Mouse (Mus musculus): ENCODE data around the gene Olfr65. TPM values are rescaled to one million over a fixed set of nuclear protein-coding genes. Genes with fewer than 3 reads are reported as not detected.

Gene Olfr65
- polyA plus RNA-seq, 1 experiment from 2014 or later = not detected

DNA sequence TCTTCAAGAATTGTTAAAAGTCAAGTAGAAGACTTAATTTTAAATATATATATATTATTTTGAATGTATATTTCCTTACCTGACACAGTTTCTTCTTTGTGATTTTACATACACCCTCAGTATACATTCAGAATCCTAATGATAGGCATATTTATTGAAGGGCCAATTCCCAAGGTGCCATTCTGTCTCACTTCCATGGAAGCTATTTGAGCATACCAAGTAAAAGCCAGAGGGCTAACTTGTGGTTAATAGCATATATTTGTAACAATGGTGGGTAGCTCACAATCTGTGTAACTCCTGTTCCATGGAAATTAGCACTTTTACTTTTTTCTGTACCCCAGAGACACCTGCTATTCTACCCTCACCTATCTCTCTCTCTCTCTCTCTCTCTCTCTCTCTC, 17.1 kb upstream of the Olfr65 start, which contains the start of gene Olfr66:
Gene Olfr66, minus strand, starts transcription at position 101 of the 400 bp plus-strand sequence.
- no peaks in the 10 kb centered on the region for H3K27me3 ChIP-seq (ENCODE audit: control insufficient read depth, insufficient read depth, low read length)
- H3K9me3 ChIP-seq (ENCODE audit: control insufficient read depth, low read length) = no peaks in the 10 kb centered on the region
- no peak for ATAC-seq (ENCODE audit: low FRiP score)

GRCm38 (mm10) chr7:103894385-103894784, 8.9 kb upstream of the Olfr65 start, which contains the start of gene Olfr64:
Gene Olfr64 (minus strand): TSS chr7:103894485.
- Histone ChIP-seq H3K4me2 (no peak within 1 kb of the TSS), H3K4me3 (ENCODE audit: low read depth, low read length) (no peak within 1 kb of the TSS), H3K4me1 (ENCODE audit: control insufficient read depth, insufficient read depth, low read length) (no peaks in the 10 kb centered on the region), H3K36me3 (ENCODE audit: control insufficient read depth, insufficient read depth, low read length) (no peaks in the 10 kb centered on the region), H3K27me3 (ENCODE audit: control insufficient read depth, insufficient read depth, low read length) (no peaks in the 10 kb centered on the region), H3K9me3 (ENCODE audit: control insufficient read depth, low read length) (no peaks in the 10 kb centered on the region), H3K27ac (ENCODE audit: low read depth, low read length) (no peak within 1 kb of the TSS), H3K9ac (ENCODE audit: low read length) (no peak within 1 kb of the TSS)
- DNase-seq (ENCODE audit: low spot score, missing footprints) (no peak), ATAC-seq (ENCODE audit: low FRiP score) (no peak)
- 67% methylated on average over 1 of the region's 1 CpGs for WGBS

More for the DNA sequence above, 17.1 kb upstream of the Olfr65 start, which contains the start of gene Olfr66:
- H3K4me3 ChIP-seq (ENCODE audit: low read depth, low read length) = no peak within 1 kb of the TSS
- DNase-seq (ENCODE audit: low spot score, missing footprints) = no peak
- no peaks in the 10 kb centered on the region for H3K36me3 ChIP-seq (ENCODE audit: control insufficient read depth, insufficient read depth, low read length)
- H3K27ac ChIP-seq (ENCODE audit: low read depth, low read length) = no peak within 1 kb of the TSS
- no peaks in the 10 kb centered on the region for H3K4me1 ChIP-seq (ENCODE audit: control insufficient read depth, insufficient read depth, low read length)
- H3K4me2 ChIP-seq = no peak within 1 kb of the TSS
- no peak within 1 kb of the TSS for H3K9ac ChIP-seq (ENCODE audit: low read length)

DNA sequence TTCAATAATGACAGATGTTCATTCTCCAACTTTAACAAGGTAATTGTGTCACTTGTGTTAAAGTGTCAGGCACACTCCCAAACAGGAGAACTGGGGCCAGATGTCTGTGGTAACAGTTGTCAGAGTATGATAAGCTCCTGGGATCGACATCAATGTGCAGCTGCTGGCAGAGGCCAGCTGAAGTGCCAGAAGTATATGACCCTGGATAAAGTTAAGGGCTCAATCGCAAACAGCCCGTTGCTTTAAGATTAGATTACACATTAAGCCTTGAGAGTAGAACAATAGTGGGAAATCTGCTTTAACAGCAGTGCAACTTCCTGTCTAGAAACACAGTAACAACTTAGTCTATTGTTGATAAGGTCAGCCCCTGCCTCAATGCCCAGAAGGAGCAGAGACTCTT, 6.8 kb downstream of the Olfr65 start:
- Histone ChIP-seq H3K36me3 (ENCODE audit: control insufficient read depth, insufficient read depth, low read length) (no peaks in the 10 kb centered on the region), H3K27ac (ENCODE audit: low read depth, low read length) (no peak overlapping the region), H3K27me3 (ENCODE audit: control insufficient read depth, insufficient read depth, low read length) (no peaks in the 10 kb centered on the region), H3K4me3 (ENCODE audit: low read depth, low read length) (no peak overlapping the region), H3K4me1 (ENCODE audit: control insufficient read depth, insufficient read depth, low read length) (no peaks in the 10 kb centered on the region), H3K9me3 (ENCODE audit: control insufficient read depth, low read length) (no peaks in the 10 kb centered on the region), H3K9ac (ENCODE audit: low read length) (no peak overlapping the region), H3K4me2 (no peak overlapping the region)
- 44% methylated on average over 3 of the region's 3 CpGs for WGBS
- no peak for ATAC-seq (ENCODE audit: low FRiP score)
- DNase-seq (ENCODE audit: low spot score, missing footprints) = no peak

DNA sequence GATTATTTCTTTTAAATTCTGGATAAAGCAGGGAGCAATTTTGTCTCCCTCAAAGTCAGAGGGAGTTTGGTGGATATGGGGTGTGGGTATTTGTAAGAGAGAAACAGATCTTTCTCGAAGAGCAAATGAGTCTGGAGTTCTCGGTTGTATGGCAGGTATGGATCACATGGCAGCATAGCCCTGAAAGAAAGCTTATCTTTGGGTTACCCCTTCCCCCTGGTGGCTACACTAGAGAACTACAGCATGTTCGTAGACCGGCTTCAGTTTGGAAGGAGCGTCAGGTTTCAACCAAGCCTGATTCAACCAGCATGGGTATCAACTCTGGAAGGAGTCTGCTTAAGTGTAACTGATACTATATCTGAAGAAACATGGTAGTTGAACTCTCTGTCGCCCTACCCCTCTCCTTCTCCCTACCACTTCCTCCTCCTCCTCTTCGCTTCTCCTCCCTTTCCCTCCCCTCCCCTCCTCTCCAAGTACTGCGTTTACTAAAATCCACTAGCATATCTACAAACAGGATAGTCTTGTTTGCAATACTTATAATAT, 9.8 kb downstream of the Olfr65 start:
- H3K4me3 ChIP-seq (ENCODE audit: low read depth, low read length) = no peak overlapping the region
- no peaks in the 10 kb centered on the region for H3K36me3 ChIP-seq (ENCODE audit: control insufficient read depth, insufficient read depth, low read length)
- H3K9me3 ChIP-seq (ENCODE audit: control insufficient read depth, low read length) = no peaks in the 10 kb centered on the region
- no peaks in the 10 kb centered on the region for H3K27me3 ChIP-seq (ENCODE audit: control insufficient read depth, insufficient read depth, low read length)
- H3K9ac ChIP-seq (ENCODE audit: low read length) = no peak overlapping the region
- 46% methylated on average over 8 of the region's 8 CpGs for WGBS
- DNase-seq (ENCODE audit: low spot score, missing footprints) (no peak), ATAC-seq (ENCODE audit: low FRiP score) (peak; percentile 33; the same call in 1 of the 2 replicates)
- H3K4me2 ChIP-seq = no peak overlapping the region
- H3K4me1 ChIP-seq (ENCODE audit: control insufficient read depth, insufficient read depth, low read length) = no peaks in the 10 kb centered on the region
- no peak overlapping the region for H3K27ac ChIP-seq (ENCODE audit: low read depth, low read length)

- no peaks in the 10 kb centered on the region for H3K9me3 ChIP-seq (ENCODE audit: control insufficient read depth, low read length)
- H3K4me3 ChIP-seq (ENCODE audit: low read depth, low read length) = no peak overlapping the region
- H3K27ac ChIP-seq (ENCODE audit: low read depth, low read length) = no peak overlapping the region
- no peaks in the 10 kb centered on the region for H3K4me1 ChIP-seq (ENCODE audit: control insufficient read depth, insufficient read depth, low read length)
- no peak overlapping the region for H3K9ac ChIP-seq (ENCODE audit: low read length)
- no peak for DNase-seq (ENCODE audit: low spot score, missing footprints)
- no peak overlapping the region for H3K4me2 ChIP-seq
- no peaks in the 10 kb centered on the region for H3K27me3 ChIP-seq (ENCODE audit: control insufficient read depth, insufficient read depth, low read length)
- no peak for ATAC-seq (ENCODE audit: low FRiP score)
- no peaks in the 10 kb centered on the region for H3K36me3 ChIP-seq (ENCODE audit: control insufficient read depth, insufficient read depth, low read length)
These were observed 12.1 kb downstream of the Olfr65 start for GRCm38 (mm10) chr7:103915338-103915737.

DNA sequence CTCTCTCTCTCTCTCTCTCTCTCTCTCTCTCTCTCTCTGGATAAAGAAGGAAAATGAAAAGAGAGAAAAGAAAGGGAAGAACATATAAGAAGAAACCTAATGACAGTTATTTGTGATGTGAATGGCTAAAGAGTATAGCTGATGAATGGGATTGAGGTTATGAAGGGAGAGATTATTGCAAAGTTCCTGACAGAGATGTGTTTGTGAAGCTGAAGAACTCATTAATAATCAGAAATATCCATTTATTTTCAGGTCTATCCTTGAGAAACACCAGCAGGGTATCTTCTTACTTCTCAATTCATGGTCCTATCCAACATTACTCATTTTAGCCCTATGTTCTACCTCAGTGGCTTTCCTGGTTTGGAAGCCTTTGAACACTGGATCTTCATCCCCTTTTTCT, 25.2 kb downstream of the Olfr65 start, which contains the start of gene Olfr631:
Gene Olfr631, plus strand, starts transcription at position 301 of the 400 bp plus-strand sequence.
- no peaks in the 10 kb centered on the region for H3K36me3 ChIP-seq (ENCODE audit: control insufficient read depth, insufficient read depth, low read length)

DNA sequence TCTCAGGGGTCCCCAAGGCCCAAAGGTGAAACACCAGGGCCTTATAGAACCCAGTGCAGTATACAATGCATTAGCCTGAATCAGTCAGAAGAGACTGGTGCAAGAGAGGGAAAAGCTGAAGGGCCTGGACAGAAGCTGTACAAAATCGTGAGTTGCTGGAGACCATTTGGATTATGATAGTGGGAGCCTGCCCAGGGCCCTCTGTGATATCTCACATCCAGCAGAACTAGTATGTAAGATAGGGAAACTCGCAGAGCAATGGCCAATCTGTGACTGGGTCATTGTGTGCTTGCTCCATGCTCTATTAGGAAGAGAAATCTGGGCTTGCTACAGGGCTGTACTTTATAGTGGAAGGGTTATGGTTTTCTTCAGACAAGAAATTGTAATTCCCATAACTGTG, 31.0 kb downstream of the Olfr65 start, which contains the start of gene Olfr632:
Gene Olfr632, plus strand, starts transcription at position 84 of the 400 bp plus-strand sequence.
- H3K36me3 ChIP-seq (ENCODE audit: control insufficient read depth, insufficient read depth, low read length) = no peaks in the 10 kb centered on the region
- H3K4me1 ChIP-seq (ENCODE audit: control insufficient read depth, insufficient read depth, low read length) = no peaks in the 10 kb centered on the region
- no peak within 1 kb of the TSS for H3K4me2 ChIP-seq
- 82% methylated on average over 2 of the region's 2 CpGs for whole genome bisulfite sequencing
- H3K4me3 ChIP-seq (ENCODE audit: low read depth, low read length) = no peak within 1 kb of the TSS
- H3K9ac ChIP-seq (ENCODE audit: low read length) = no peak within 1 kb of the TSS
- no peak for DNase-seq (ENCODE audit: low spot score, missing footprints)
- no peaks in the 10 kb centered on the region for H3K9me3 ChIP-seq (ENCODE audit: control insufficient read depth, low read length)
- no peaks in the 10 kb centered on the region for H3K27me3 ChIP-seq (ENCODE audit: control insufficient read depth, insufficient read depth, low read length)
- ATAC-seq (ENCODE audit: low FRiP score) = no peak
- H3K27ac ChIP-seq (ENCODE audit: low read depth, low read length) = no peak within 1 kb of the TSS

More for the DNA sequence above, 25.2 kb downstream of the Olfr65 start, which contains the start of gene Olfr631:
- no peak for DNase-seq (ENCODE audit: low spot score, missing footprints)
- Histone ChIP-seq H3K27me3 (ENCODE audit: control insufficient read depth, insufficient read depth, low read length) (no peaks in the 10 kb centered on the region), H3K27ac (ENCODE audit: low read depth, low read length) (no peak within 1 kb of the TSS), H3K4me1 (ENCODE audit: control insufficient read depth, insufficient read depth, low read length) (no peaks in the 10 kb centered on the region), H3K9ac (ENCODE audit: low read length) (no peak within 1 kb of the TSS), H3K4me2 (no peak within 1 kb of the TSS), H3K9me3 (ENCODE audit: control insufficient read depth, low read length) (no peaks in the 10 kb centered on the region), H3K4me3 (ENCODE audit: low read depth, low read length) (no peak within 1 kb of the TSS)
- ATAC-seq (ENCODE audit: low FRiP score) = no peak

DNA sequence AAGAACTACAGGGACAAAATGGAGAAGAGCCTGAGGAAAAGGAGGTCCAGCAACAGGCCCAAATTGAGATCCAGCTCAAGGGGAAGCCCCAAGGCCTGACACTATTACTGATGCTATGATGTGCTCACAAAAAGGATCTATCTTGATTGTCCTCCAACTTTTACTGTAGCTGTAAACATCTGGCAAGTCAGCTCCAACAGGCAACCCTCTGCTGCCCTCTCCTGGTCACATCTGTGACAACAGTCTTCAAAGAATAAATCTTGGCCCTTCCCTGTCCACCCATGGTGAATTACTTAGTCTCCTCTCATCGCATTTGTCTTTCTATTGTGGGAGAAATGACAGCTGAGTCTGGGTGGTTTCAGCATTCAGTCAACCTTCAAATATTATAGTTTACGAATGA, 39.4 kb downstream of the Olfr65 start:
- WGBS = 39% methylated on average over 2 of the region's 2 CpGs
- DNase-seq (ENCODE audit: low spot score, missing footprints) (peak; percentile 90), ATAC-seq (ENCODE audit: low FRiP score) (no peak)
- no peaks in the 10 kb centered on the region for H3K4me1 ChIP-seq (ENCODE audit: control insufficient read depth, insufficient read depth, low read length)
- no peaks in the 10 kb centered on the region for H3K36me3 ChIP-seq (ENCODE audit: control insufficient read depth, insufficient read depth, low read length)
- H3K4me2 ChIP-seq = no peak overlapping the region
- no peak overlapping the region for H3K9ac ChIP-seq (ENCODE audit: low read length)
- H3K4me3 ChIP-seq (ENCODE audit: low read depth, low read length) = no peak overlapping the region
- H3K27me3 ChIP-seq (ENCODE audit: control insufficient read depth, insufficient read depth, low read length) = no peaks in the 10 kb centered on the region
- H3K9me3 ChIP-seq (ENCODE audit: control insufficient read depth, low read length) = no peaks in the 10 kb centered on the region
- H3K27ac ChIP-seq (ENCODE audit: low read depth, low read length) = no peak overlapping the region

- no peak within 1 kb of the TSS for H3K9ac ChIP-seq (ENCODE audit: low read length)
- no peak for DNase-seq (ENCODE audit: low spot score, missing footprints)
- no peaks in the 10 kb centered on the region for H3K4me1 ChIP-seq (ENCODE audit: control insufficient read depth, insufficient read depth, low read length)
- H3K4me2 ChIP-seq = no peak within 1 kb of the TSS
- H3K27me3 ChIP-seq (ENCODE audit: control insufficient read depth, insufficient read depth, low read length) = no peaks in the 10 kb centered on the region
- H3K36me3 ChIP-seq (ENCODE audit: control insufficient read depth, insufficient read depth, low read length) = no peaks in the 10 kb centered on the region
- no peak within 1 kb of the TSS for H3K27ac ChIP-seq (ENCODE audit: low read depth, low read length)
- no peak for ATAC-seq (ENCODE audit: low FRiP score)
- no peak within 1 kb of the TSS for H3K4me3 ChIP-seq (ENCODE audit: low read depth, low read length)
- no peaks in the 10 kb centered on the region for H3K9me3 ChIP-seq (ENCODE audit: control insufficient read depth, low read length)
These were observed 40.9 kb downstream of the Olfr65 start, which contains the start of gene Olfr633 for GRCm38 (mm10) chr7:103944137-103944536. Gene Olfr633 (plus strand): TSS chr7:103944437.
